Mouse (Mus musculus) kidney, adult 2 months (tissue): ENCODE results near the gene Ankrd35. TPM values are rescaled to one million over a fixed set of nuclear protein-coding genes. Genes with fewer than 3 reads are reported as not detected.

ENCODE experiments used
- DNase-seq: peaks from one replicate; pipeline ENCODE4 v3.0.0; 2021
- H3K27ac ChIP-seq: fragments of 200-500 bp; 2 replicates; pipeline ENCODE4 v1.5.1; 2012; ENCODE audit warnings: low read depth, low read length, control low read depth, inconsistent platforms; ENCODE audit not compliant: insufficient read depth
- H3K27me3 ChIP-seq: fragments of 200-500 bp; replicated peaks from 2 replicates; pipeline ENCODE4 v1.6.1; 2012; ENCODE audit warnings: mild to moderate bottlenecking, moderate library complexity, low read length, inconsistent platforms; ENCODE audit not compliant: control insufficient read depth, insufficient read depth
- H3K36me3 ChIP-seq: fragments of 200-500 bp; 2 replicates; pipeline ENCODE4 v1.6.1; 2012; ENCODE audit warnings: mild to moderate bottlenecking, moderate library complexity, low read length, inconsistent platforms; ENCODE audit not compliant: control insufficient read depth, insufficient read depth
- H3K4me1 ChIP-seq: fragments of 200-500 bp; 2 replicates; pipeline ENCODE4 v1.6.1; 2011; ENCODE audit warnings: low read length; ENCODE audit not compliant: control insufficient read depth, insufficient read depth
- H3K4me3 ChIP-seq: fragments of 200-500 bp; 2 replicates; pipeline ENCODE4 v1.5.1; 2011; ENCODE audit warnings: mild to moderate bottlenecking, low read depth, low read length, control low read depth; ENCODE audit not compliant: insufficient read depth
- CTCF ChIP-seq: fragments of 200-500 bp; conservative IDR thresholded peaks from 2 replicates; pipeline ENCODE4 v1.5.1; 2011; ENCODE audit warnings: low read depth, mild to moderate bottlenecking, control low read depth, low read length, moderate library complexity, mixed read lengths; ENCODE audit not compliant: insufficient read depth, insufficient read length
- POLR2A ChIP-seq: fragments of 200-500 bp; IDR thresholded peaks from one replicate; pipeline ENCODE4 v1.6.1; 2011; ENCODE audit warnings: low read depth, low read length, control low read depth
- WGBS: fragments of 180-500 bp; shearing (Covaris S2); methylation state at CpG from one replicate; pipeline ENCODE4 v1.1.7; 2018; 5-methylcytosine and 5-hydroxymethylcytosine counted together
- polyA plus RNA-seq: library from polyadenylated mRNA; depleted of rRNA; stranded (reverse); fragments of >200 nt; gene quantifications from 2 replicates; pipeline ENCODE4 v1.2.3, GENCODE M21; 2012

The Ankrd35 gene
- polyA plus RNA-seq, 1 experiment = 0.45 TPM

GRCm38 (mm10) chr3:96635906-96636305, 34.0 kb upstream of the Ankrd35 start:
- Histone ChIP-seq H3K27me3 (no peaks in the 10 kb centered on the region; the same call in 1 of the 2 replicates), H3K27ac (peak overlapping the region; percentile 48; the same call in 1 of the 2 replicates), H3K4me3 (peak overlapping the region; percentile 75), H3K4me1 (peaks cover 13% of the 10 kb centered on the region), H3K36me3 (no peaks in the 10 kb centered on the region)
- DNase-seq = no peak
- WGBS = 6% methylated on average over 15 of the region's 15 CpGs
- no peak for TF ChIP-seq CTCF
- no peak for TF ChIP-seq POLR2A

- H3K27me3 ChIP-seq = no peaks in the 10 kb centered on the region; the same call in 1 of the 2 replicates
- peaks cover 13% of the 10 kb centered on the region for H3K4me1 ChIP-seq
- peak overlapping the region; percentile 28 for H3K4me3 ChIP-seq
- H3K36me3 ChIP-seq = no peaks in the 10 kb centered on the region
- DNase-seq = no peak
- H3K27ac ChIP-seq = no peak overlapping the region
- TF ChIP-seq POLR2A (no peak), CTCF (no peak)
- 57% methylated on average over 11 of the region's 11 CpGs for WGBS
These were observed 33.5 kb upstream of the Ankrd35 start for GRCm38 (mm10) chr3:96636448-96636847.

- no peak overlapping the region for H3K4me3 ChIP-seq
- TF ChIP-seq POLR2A (no peak), CTCF (peak; percentile 76)
- H3K4me1 ChIP-seq = peaks cover 13% of the 10 kb centered on the region
- H3K36me3 ChIP-seq = no peaks in the 10 kb centered on the region
- DNase-seq = peak; percentile 77
- 92% methylated on average over 1 of the region's 1 CpGs for WGBS
- no peaks in the 10 kb centered on the region; the same call in 1 of the 2 replicates for H3K27me3 ChIP-seq
- no peak overlapping the region for H3K27ac ChIP-seq
These were observed 30.7 kb upstream of the Ankrd35 start for GRCm38 (mm10) chr3:96639219-96639618.

- 68% methylated on average over 7 of the region's 7 CpGs for WGBS
- no peak within 1 kb of the TSS for H3K27ac ChIP-seq
- H3K27me3 ChIP-seq = no peaks in the 10 kb centered on the region
- no peaks in the 10 kb centered on the region for H3K4me1 ChIP-seq
- no peaks in the 10 kb centered on the region for H3K36me3 ChIP-seq
- DNase-seq = peak; percentile 43
- H3K4me3 ChIP-seq = no peak within 1 kb of the TSS
- TF ChIP-seq CTCF (peak; percentile 59), POLR2A (no peak)
These were observed 24.8 kb upstream of the Ankrd35 start, which contains the start of gene Itga10 for GRCm38 (mm10) chr3:96645018-96645649. Gene Itga10, plus strand, starts transcription at chr3:96645584.

GRCm38 (mm10) chr3:96647365-96647764, 22.6 kb upstream of the Ankrd35 start:
- no peak for DNase-seq
- WGBS = 84% methylated on average over 3 of the region's 3 CpGs
- Histone ChIP-seq H3K36me3 (no peaks in the 10 kb centered on the region), H3K4me1 (no peaks in the 10 kb centered on the region), H3K4me3 (no peak overlapping the region), H3K27me3 (no peaks in the 10 kb centered on the region), H3K27ac (no peak overlapping the region)
- TF ChIP-seq CTCF = no peak
- TF ChIP-seq POLR2A = no peak

- no peak overlapping the region for H3K27ac ChIP-seq
- H3K4me1 ChIP-seq = peaks cover 3% of the 10 kb centered on the region; the same call in 1 of the 2 replicates
- no peak for DNase-seq
- 91% methylated on average over 2 of the region's 2 CpGs for WGBS
- H3K27me3 ChIP-seq = no peaks in the 10 kb centered on the region
- H3K36me3 ChIP-seq = no peaks in the 10 kb centered on the region
- TF ChIP-seq CTCF (no peak), POLR2A (no peak)
- H3K4me3 ChIP-seq = no peak overlapping the region
These were observed 9.0 kb upstream of the Ankrd35 start for GRCm38 (mm10) chr3:96660901-96661300.

GRCm38 (mm10) chr3:96662731-96663316, 7.1 kb upstream of the Ankrd35 start:
- no peak overlapping the region for H3K4me3 ChIP-seq
- H3K27ac ChIP-seq = no peak overlapping the region
- no peaks in the 10 kb centered on the region for H3K36me3 ChIP-seq
- DNase-seq = no peak
- no peaks in the 10 kb centered on the region for H3K27me3 ChIP-seq
- H3K4me1 ChIP-seq = peaks cover 7% of the 10 kb centered on the region; the same call in 1 of the 2 replicates
- no peak for TF ChIP-seq POLR2A
- TF ChIP-seq CTCF = no peak
- WGBS = 59% methylated on average over 8 of the region's 8 CpGs
